Mouse (Mus musculus) 416B (cell line): ENCODE results near the gene Apln.
A peak's percentile ranks its signal among the peaks of the same experiment; 100 is the strongest.

Experiments
- DNase-seq: peaks from one replicate; pipeline ENCODE4 v3.0.0; 2011; ENCODE audit warnings: low read depth

Apln gene

GRCm38 (mm10) chrX:48016906-48017601 is 17.6 kb downstream of the Apln start:
- no peak for DNase-seq

GRCm38 (mm10) chrX:48011656-48012055 is 23.0 kb downstream of the Apln start:
- DNase-seq, result no peak

GRCm38 (mm10) chrX:48006062-48006461 is 28.6 kb downstream of the Apln start:
- no peak for DNase-seq

- DNase-seq, result no peak
These were observed 29.9 kb downstream of the Apln start for GRCm38 (mm10) chrX:48004786-48005185.

GRCm38 (mm10) chrX:48001151-48001550 is 33.5 kb downstream of the Apln start:
- no peak for DNase-seq

GRCm38 (mm10) chrX:47998412-47998811 is 36.2 kb downstream of the Apln start:
- no peak for DNase-seq

- peak; percentile 60 for DNase-seq
These were observed 42.0 kb downstream of the Apln start for GRCm38 (mm10) chrX:47992606-47993005.

- no peak for DNase-seq
These were observed 46.6 kb downstream of the Apln start for GRCm38 (mm10) chrX:47988024-47988423.

- peak; percentile 66 for DNase-seq
These were observed 49.5 kb downstream of the Apln start for GRCm38 (mm10) chrX:47985000-47985619.

- no peak for DNase-seq
These were observed 57.6 kb downstream of the Apln start for GRCm38 (mm10) chrX:47977078-47977477.

- DNase-seq, result peak; percentile 93
These were observed 58.1 kb downstream of the Apln start for GRCm38 (mm10) chrX:47976551-47976950.
